Mouse (Mus musculus) hindbrain, postnatal 0 days (tissue): ENCODE measurements at regions not wholly inside any gene's neighbourhood (a gene's known extent, or its start where the extent isn't known, plus 50 kb on each side); places are given as distances from the start of the nearest gene placed in this dataset.

ENCODE experiments used
- ATAC-seq: fragments of 200-750 bp; cut with Nextera tagmentation; 2 replicates; pipeline ENCODE4 v1.8.0; 2017; ENCODE audit warnings: mild to moderate bottlenecking, moderate TSS enrichment, moderate library complexity
- DNase-seq: peaks from one replicate; pipeline ENCODE4 v3.0.0-alpha.2; 2015; ENCODE audit warnings: low spot score
- H3K27ac ChIP-seq: fragments of 300-500 bp; sonication (generic); 2 replicates; pipeline ENCODE4 v1.5.1; 2014; ENCODE audit warnings: mild to moderate bottlenecking
- H3K27me3 ChIP-seq: fragments of 300-500 bp; sonication (generic); 2 replicates; pipeline ENCODE4 v1.6.1; 2014; ENCODE audit warnings: low read length, mixed read lengths; ENCODE audit not compliant: insufficient read depth
- H3K36me3 ChIP-seq: fragments of 300-500 bp; sonication (generic); 2 replicates; pipeline ENCODE4 v1.6.1; 2014; ENCODE audit warnings: low read length, mixed read lengths; ENCODE audit not compliant: insufficient read depth
- H3K4me1 ChIP-seq: fragments of 300-500 bp; sonication (generic); 2 replicates; pipeline ENCODE4 v1.6.1; 2014; ENCODE audit warnings: antibody characterized with exemption, low read length, mixed read lengths; ENCODE audit not compliant: insufficient read depth
- H3K4me2 ChIP-seq: fragments of 300-500 bp; sonication (generic); 2 replicates; pipeline ENCODE4 v1.6.1; 2014; ENCODE audit warnings: low read depth, mild to moderate bottlenecking, low read length, moderate library complexity, mixed read lengths
- H3K4me3 ChIP-seq: fragments of 300-500 bp; sonication (generic); 2 replicates; pipeline ENCODE4 v1.5.1; 2014; ENCODE audit warnings: low read length
- H3K9ac ChIP-seq: fragments of 300-500 bp; sonication (generic); replicated peaks from 2 replicates; pipeline ENCODE4 v1.6.1; 2014; ENCODE audit warnings: mild to moderate bottlenecking, low read length, moderate library complexity, mixed read lengths
- H3K9me3 ChIP-seq: fragments of 300-500 bp; sonication (generic); 2 replicates; pipeline ENCODE4 v1.6.1; 2016; ENCODE audit warnings: low read length, mixed read lengths
- CTCF ChIP-seq: IDR thresholded peaks from 2 replicates; pipeline ENCODE4 v1.5.1; 2016; ENCODE audit warnings: antibody characterized with exemption, control low read depth, low read depth
- WGBS: fragments of 180-500 bp; shearing (Covaris S2); extraction: QIAGEN DNeasy Blood & Tissue Kit; methylation state at CpG from one replicate; pipeline ENCODE4 v1.1.7; 2014; 5-methylcytosine and 5-hydroxymethylcytosine counted together

DNA sequence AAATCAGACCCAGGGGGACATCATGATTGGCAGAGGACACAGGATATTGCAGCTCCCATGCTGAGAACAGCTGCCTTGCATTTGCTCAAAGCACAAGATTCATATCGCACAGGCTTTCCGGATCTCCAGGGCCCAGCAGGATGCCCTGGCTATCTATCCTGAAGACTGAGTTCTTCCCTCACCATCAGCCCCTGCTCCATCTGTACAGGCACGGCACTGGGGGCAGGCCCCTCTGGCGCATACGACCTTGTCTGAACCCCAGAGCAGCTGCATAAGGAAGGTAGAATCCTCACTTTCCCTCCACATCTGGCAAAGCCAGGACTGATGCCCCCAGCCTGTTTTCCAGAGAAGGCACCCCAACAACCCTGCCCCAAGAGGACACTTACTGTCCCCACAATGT lies 266.8 kb downstream of the Tns1 start:
- H3K9ac ChIP-seq, result no peak overlapping the region
- H3K36me3 ChIP-seq, result no peaks in the 10 kb centered on the region
- no peaks in the 10 kb centered on the region for H3K9me3 ChIP-seq
- no peaks in the 10 kb centered on the region for H3K27me3 ChIP-seq
- H3K27ac ChIP-seq, result no peak overlapping the region
- no peak for TF ChIP-seq CTCF
- DNase-seq (peak; percentile 24), ATAC-seq (no peak)
- H3K4me1 ChIP-seq, result peaks cover 3% of the 10 kb centered on the region; the same call in 1 of the 2 replicates
- H3K4me3 ChIP-seq, result no peak overlapping the region
- no peak overlapping the region for H3K4me2 ChIP-seq
- 51% methylated on average over 5 of the region's 5 CpGs for WGBS

DNA sequence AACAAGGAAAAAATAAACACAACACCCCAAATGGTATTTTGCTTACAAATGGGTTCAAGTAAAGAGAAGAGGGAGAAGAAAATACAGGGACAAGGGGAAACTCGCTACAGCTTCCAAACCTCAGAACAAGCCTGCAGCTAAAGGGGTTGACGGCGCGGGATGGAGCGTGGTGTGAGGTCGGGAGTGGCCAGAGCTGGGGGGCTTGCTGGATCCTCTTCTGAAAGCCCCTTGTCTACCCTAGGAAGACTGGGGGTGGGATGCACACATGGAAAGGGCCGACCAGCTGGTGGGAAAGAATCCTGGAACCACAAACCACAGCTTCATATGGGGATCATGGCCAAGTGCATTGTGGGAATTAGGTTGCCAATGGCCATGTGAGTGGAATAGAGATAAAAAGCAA lies 267.4 kb downstream of the Tns1 start:
- Histone ChIP-seq H3K36me3 (no peaks in the 10 kb centered on the region), H3K9me3 (no peaks in the 10 kb centered on the region), H3K27ac (no peak overlapping the region), H3K4me2 (no peak overlapping the region), H3K27me3 (no peaks in the 10 kb centered on the region), H3K4me1 (0 out of 2 replicates have a peak, but pooled peaks cover 3% of the 10 kb centered on the region), H3K9ac (no peak overlapping the region), H3K4me3 (no peak overlapping the region)
- DNase-seq, result no peak
- TF ChIP-seq CTCF, result no peak
- ATAC-seq, result no peak
- 93% methylated on average over 7 of the region's 7 CpGs for WGBS

DNA sequence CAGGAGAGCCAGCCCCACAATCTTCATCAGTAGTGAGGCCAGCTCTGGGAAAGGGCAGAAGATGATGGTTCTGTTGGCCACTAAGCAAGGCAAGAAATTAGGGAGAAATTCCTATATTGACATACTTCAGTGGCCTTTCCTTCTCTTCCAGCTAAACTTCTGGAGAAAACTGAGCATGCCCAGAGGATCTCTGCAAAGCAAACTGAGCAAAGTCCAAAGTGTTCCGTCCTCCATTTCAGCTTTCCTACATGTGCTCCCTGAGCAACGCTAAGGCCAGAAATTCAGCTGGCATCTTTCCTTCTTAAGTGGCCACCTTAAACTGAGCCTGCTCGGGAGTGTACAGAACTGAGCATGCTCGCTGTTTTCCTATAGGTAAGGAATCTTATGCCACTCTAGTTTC lies 268.9 kb downstream of the Tns1 start:
- Histone ChIP-seq H3K9ac (no peak overlapping the region), H3K27me3 (no peaks in the 10 kb centered on the region), H3K4me2 (no peak overlapping the region), H3K27ac (no peak overlapping the region), H3K4me3 (no peak overlapping the region), H3K36me3 (no peaks in the 10 kb centered on the region), H3K4me1 (peaks cover 8% of the 10 kb centered on the region; the same call in 1 of the 2 replicates), H3K9me3 (no peaks in the 10 kb centered on the region)
- 94% methylated on average over 4 of the region's 4 CpGs for WGBS
- TF ChIP-seq CTCF, result no peak
- DNase-seq (no peak), ATAC-seq (no peak)

DNA sequence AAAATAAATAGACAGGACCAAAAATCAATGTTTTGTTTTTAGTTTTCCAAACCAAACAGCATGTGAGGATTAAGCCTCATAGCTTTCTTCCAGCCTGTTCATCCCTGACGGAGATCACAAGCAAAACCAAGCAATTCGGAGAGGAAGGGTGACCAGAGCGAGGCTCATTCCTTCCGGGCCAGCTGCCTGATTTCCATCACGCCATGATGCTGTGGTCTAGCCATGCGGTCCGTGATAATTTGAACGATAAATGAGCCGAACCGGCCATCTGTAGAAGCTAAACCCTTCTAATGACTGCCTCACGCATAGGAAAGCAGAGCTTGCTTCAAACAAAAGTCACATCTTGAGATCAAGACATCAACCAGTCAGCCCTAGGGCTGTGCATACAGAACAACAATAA lies 270.4 kb downstream of the Tns1 start:
- no peaks in the 10 kb centered on the region for H3K9me3 ChIP-seq
- ATAC-seq (peak; percentile 50; the same call in 1 of the 2 replicates), DNase-seq (peak; percentile 69)
- H3K27ac ChIP-seq, result peak overlapping the region; percentile 15; the same call in 1 of the 2 replicates
- H3K27me3 ChIP-seq, result no peaks in the 10 kb centered on the region
- TF ChIP-seq CTCF, result no peak
- whole genome bisulfite sequencing, result 54% methylated on average over 11 of the region's 11 CpGs
- no peak overlapping the region for H3K4me2 ChIP-seq
- no peak overlapping the region for H3K4me3 ChIP-seq
- peaks cover 9% of the 10 kb centered on the region; the same call in 1 of the 2 replicates for H3K4me1 ChIP-seq
- no peaks in the 10 kb centered on the region for H3K36me3 ChIP-seq
- no peak overlapping the region for H3K9ac ChIP-seq

- ATAC-seq (peak; percentile 76), DNase-seq (peak; percentile 87)
- Histone ChIP-seq H3K9me3 (no peaks in the 10 kb centered on the region), H3K4me1 (peaks cover 9% of the 10 kb centered on the region; the same call in 1 of the 2 replicates), H3K4me2 (no peak overlapping the region), H3K9ac (no peak overlapping the region), H3K27me3 (no peaks in the 10 kb centered on the region), H3K36me3 (no peaks in the 10 kb centered on the region), H3K27ac (peak overlapping the region; percentile 41), H3K4me3 (no peak overlapping the region)
- TF ChIP-seq CTCF, result no peak
- 28% methylated on average over 11 of the region's 11 CpGs for WGBS
Measured at GRCm38 (mm10) chr1:73850173-73851014, 273.9 kb downstream of the Tns1 start.

DNA sequence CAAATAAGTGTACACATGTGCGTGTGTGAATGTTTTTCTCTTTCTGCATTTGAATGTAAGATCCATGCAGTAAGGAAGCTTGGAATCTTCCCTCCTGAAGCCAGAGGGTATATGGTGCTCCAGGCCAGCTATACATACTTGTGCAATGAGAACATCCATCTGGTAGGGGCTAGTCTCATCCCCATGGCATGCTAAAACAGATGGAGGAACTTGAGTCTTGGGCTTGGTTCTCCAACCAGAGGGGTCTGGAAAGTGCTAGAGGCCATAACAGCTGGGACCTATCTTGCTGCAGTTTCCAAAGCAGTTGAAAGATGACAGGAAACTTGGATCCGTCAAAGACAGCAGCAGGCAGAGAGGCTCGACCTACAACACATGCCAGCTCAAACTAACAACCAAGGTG lies 275.9 kb downstream of the Tns1 start:
- no peak overlapping the region for H3K4me2 ChIP-seq
- H3K36me3 ChIP-seq, result no peaks in the 10 kb centered on the region
- TF ChIP-seq CTCF, result no peak
- ATAC-seq (no peak), DNase-seq (no peak)
- no peaks in the 10 kb centered on the region for H3K27me3 ChIP-seq
- H3K9me3 ChIP-seq, result no peaks in the 10 kb centered on the region
- H3K9ac ChIP-seq, result no peak overlapping the region
- 76% methylated on average over 3 of the region's 3 CpGs for WGBS
- no peak overlapping the region for H3K27ac ChIP-seq
- H3K4me1 ChIP-seq, result peaks cover 6% of the 10 kb centered on the region; the same call in 1 of the 2 replicates
- H3K4me3 ChIP-seq, result no peak overlapping the region

GRCm38 (mm10) chr1:73847126-73847525 lies 277.1 kb downstream of the Tns1 start:
- H3K4me2 ChIP-seq, result no peak overlapping the region
- H3K27me3 ChIP-seq, result no peaks in the 10 kb centered on the region
- WGBS, result 83% methylated on average over 3 of the region's 3 CpGs
- ATAC-seq, result no peak
- H3K9me3 ChIP-seq, result no peaks in the 10 kb centered on the region
- no peak for DNase-seq
- H3K9ac ChIP-seq, result no peak overlapping the region
- no peaks in the 10 kb centered on the region for H3K36me3 ChIP-seq
- H3K4me3 ChIP-seq, result no peak overlapping the region
- H3K4me1 ChIP-seq, result peaks cover 6% of the 10 kb centered on the region; the same call in 1 of the 2 replicates
- H3K27ac ChIP-seq, result no peak overlapping the region
- no peak for TF ChIP-seq CTCF
